Mouse (Mus musculus) hematopoietic stem cell, adult 5-6 weeks (primary cell): Measurements from ENCODE around the gene Olfr545. TPM values are rescaled to one million over a fixed set of nuclear protein-coding genes. Genes with fewer than 3 reads are reported as not detected.

ENCODE experiments used
- ATAC-seq, 2 experiments: fragments of 125-278 bp in 1 of 2; replicated peaks in 1 of 2; 2 replicates each; pipeline ENCODE4 v1.8.0; 2016 to 2017; ENCODE audit warnings: inconsistent platforms in 2 of 2, mild to moderate bottlenecking in 2 of 2, moderate number of reproducible peaks in 2 of 2, low read depth in 1 of 2, moderate TSS enrichment in 1 of 2; ENCODE audit not compliant: low FRiP score in 2 of 2, poor library complexity in 2 of 2, severe bottlenecking in 2 of 2, insufficient read depth in 1 of 2, low TSS enrichment in 1 of 2
- total RNA-seq: library from RNA; stranded (forward); fragments of 172-1452, 232-1000 nt; gene quantifications from 2 replicates; pipeline ENCODE4 v1.2.3, GENCODE M21; 2017

Olfr545 gene
- not detected in 2 replicates for total RNA-seq

DNA sequence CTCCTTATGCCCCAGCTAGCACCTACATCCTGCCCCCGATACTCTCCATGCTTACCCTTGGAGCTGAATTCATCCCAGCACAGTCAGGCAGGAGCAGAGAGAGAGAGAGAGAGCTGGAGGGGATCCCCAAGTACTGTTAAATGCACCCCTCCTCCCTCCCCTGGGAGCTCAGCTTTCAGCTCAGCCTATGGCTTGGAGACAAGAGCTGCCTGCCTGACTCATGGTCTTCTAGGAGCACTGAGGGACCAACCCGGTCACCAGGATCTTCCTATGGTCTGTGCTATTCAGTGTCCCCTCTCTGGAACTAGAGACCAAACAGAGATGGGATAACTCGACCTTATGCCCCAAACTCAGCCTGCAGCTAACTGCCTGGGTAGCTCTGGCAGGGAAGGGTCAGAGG lies at the start of gene Olfr545:
Olfr545 (minus strand) TSS at position 101 of the 400 bp plus-strand sequence.
- no peak for ATAC-seq

GRCm38 (mm10) chr7:102541251-102541650 lies 41.9 kb upstream of the Olfr545 start:
- no peak for ATAC-seq

DNA sequence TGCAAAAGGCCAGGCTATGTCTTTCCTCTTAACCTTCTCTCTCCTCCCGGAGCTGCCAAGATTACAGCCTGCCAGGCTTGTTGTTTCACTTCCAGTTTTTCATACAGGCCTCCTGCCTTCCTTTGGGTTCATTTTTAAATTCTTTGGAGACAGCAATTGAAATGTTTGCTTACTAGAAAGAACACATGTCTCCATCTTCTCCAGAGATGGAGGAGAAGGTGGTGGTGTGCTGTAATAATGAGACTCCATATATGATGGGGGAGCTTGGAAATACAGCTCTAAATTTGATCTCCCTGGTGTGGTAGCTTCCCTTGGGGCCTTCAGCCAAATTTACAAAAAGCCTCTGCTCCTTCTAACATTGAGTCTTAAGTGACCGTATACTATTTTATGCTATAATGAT lies 41.2 kb upstream of the Olfr545 start, which contains the start of gene Olfr548-ps1:
Olfr548-ps1 (plus strand) TSS at position 301 of the 400 bp plus-strand sequence.
- ATAC-seq: no peak

DNA sequence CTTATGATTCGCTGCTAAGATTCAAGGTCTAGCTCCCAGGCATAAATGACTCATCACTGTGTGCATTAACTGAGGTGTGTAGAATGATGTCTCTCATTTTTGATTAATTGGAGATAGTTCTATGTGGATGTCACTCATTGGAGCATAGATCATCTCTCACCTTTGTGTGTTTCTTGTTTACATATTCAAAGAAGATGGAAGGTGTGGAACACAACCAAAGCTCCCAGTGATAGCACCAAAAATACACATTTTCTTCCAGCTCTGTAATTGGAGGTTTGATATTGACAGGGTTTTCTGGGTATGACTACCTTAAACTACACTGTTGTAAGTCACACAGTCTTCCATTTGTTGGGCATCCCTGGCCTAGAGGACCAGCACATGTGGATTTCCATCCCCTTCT lies 35.1 kb upstream of the Olfr545 start, which contains the start of gene Olfr547:
Olfr547 (plus strand) TSS at position 301 of the 400 bp plus-strand sequence.
- no peak for ATAC-seq

- ATAC-seq: no peak
Observed at GRCm38 (mm10) chr7:102529052-102529451, 29.7 kb upstream of the Olfr545 start.

DNA sequence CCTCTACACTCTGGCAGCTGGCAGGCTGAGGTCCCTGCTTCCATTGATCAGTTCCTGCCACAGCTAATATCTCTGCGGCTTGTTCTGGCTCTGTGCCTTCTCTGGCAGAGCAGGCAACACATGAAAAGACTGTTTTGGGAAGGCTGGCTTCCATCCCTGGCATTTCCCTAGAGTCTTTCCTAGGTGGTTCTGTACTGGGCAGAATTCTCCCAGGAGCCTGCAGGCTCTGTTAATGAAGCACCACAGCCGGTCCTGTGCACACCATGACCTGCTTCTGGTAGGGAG lies 17.6 kb upstream of the Olfr545 start:
- no peak for ATAC-seq

GRCm38 (mm10) chr7:102516261-102517050 lies 17.1 kb upstream of the Olfr545 start:
- peak; percentile 35 to 48 for ATAC-seq

DNA sequence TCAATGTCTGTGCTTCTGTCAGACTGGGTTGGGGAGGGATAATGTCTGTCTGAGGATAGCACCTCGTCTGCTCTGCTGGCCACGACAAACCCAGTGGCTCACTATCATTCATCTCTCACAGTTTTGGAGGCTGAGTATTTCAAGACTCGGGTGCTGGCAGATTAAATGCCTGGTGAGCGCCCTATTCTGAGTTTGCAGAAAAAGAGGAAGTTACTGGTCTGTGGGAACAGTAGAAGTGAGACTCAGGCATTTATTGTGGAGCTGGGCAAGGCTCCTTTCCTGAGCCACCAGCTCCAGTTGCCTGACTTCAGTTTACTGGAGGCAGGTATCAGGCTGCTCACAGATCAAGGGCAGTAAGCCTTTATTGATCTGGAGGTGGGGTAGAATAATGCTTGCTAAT lies 14.8 kb upstream of the Olfr545 start:
- ATAC-seq: peak; percentile 57 to 59; a peak in 3 of 4 replicates

DNA sequence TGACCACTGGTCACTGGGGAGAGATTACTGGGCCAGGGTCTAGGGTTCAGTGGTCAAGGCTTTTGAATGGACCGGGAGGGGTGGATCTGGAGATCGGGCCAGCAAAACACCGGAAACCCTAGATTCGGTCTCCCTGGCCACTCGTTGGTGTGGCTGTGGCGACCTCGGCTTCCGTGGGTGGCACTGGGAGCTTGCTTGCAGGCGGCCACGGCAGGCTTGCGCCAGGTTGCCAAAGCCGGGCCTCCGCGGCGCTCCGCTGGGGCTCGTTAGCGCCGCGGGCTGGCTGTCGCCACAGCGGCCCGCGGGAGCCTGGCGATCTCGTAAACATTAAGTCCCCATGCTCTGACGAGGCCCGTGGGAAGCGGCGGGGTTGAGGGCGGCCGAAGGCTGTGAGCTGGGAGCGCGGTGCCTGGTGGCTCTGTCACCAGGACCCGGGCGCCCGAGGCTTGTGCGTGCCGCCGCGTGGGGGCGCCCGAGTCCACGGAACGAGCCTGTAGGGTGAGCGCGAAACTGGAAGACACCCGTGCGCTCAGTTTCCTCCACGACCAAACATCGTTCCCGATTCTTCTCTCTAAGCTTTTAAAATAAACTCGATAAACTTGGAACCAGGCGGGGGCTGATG lies 13.6 kb upstream of the Olfr545 start:
- ATAC-seq: peak; percentile 61 to 62

DNA sequence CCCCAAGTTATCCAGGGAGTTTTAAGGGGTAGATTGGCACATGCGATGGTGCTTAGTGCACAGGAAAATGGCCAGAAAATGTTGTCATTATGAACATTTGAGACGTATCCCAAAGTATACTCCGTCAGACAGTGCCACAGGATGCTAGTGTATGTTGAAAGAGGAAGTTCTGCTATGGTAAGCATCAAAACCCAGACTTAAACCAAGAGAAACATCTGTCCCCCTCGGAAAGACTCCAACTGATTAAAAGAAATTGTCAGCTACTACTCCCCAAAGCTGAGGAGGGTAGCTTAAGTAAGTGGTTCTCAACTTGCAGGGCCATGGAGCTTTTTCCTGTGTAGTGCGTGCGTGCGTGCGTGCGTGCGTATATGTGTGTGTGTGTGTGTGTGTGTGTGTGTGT lies 12.6 kb upstream of the Olfr545 start:
- no peak for ATAC-seq

GRCm38 (mm10) chr7:102509726-102510125 lies 10.4 kb upstream of the Olfr545 start:
- no peak for ATAC-seq

DNA sequence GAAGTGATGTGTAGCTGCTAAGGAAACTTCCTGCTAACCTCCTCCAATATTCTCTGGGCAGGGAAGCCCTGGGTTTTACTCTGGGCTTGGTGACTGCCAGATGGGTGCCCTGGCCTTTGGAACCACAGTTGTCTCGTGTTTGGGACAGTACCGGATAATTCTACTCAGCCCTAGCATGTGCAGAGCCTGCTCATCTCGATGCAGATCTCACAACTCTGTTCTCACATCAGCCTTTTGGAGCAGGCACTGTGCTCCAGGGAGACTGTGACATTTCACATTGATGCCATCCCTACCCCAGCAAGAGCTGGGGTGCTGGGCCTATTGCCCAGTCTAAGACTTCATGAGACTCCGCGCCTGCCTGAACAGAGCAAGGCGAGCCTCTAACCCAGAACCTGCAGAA lies 9.3 kb upstream of the Olfr545 start:
- ATAC-seq: no peak

- ATAC-seq: no peak
Observed at GRCm38 (mm10) chr7:102508066-102508465, 8.7 kb upstream of the Olfr545 start.

DNA sequence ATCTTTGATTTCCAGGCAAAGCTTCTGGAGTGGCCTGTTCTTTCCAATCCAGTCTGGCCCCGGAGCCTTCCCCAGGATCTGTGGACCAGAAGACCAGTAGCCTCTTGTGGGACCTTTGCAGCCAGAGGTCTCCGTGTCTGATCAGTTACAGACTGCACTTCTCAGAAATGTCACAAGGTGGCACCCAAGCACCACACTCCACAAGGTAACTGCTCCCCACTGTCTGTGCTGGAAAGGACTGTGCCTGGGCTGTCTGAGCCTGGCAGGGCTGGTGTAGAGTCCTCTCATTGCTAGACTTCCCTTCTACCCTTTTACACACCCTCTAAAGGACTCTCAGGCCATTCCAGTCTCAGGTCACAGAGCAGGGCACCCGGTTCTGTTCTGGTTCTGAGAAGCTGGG lies 7.5 kb upstream of the Olfr545 start:
- peak; percentile 92 to 95 for ATAC-seq

DNA sequence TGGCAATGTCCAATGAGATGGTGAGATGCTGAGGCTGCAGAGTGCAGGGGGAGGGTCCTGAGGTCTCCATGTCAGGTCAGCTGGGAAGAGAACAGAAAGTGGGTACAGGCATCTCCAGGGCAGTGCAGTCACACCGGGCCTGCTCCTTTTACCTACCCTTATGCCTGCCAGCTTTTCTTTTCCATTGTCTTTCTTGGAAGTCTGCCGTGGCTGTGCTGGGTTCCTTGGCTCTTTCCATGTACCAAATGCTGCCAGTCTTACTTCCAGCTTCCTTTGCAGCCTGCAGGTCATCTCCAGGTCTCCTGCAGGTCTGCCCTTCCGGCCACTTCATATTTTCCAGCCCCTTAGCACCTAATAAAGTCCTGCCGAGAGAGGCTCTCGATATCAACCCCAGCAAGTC lies 2.6 kb upstream of the Olfr545 start:
- ATAC-seq: no peak

DNA sequence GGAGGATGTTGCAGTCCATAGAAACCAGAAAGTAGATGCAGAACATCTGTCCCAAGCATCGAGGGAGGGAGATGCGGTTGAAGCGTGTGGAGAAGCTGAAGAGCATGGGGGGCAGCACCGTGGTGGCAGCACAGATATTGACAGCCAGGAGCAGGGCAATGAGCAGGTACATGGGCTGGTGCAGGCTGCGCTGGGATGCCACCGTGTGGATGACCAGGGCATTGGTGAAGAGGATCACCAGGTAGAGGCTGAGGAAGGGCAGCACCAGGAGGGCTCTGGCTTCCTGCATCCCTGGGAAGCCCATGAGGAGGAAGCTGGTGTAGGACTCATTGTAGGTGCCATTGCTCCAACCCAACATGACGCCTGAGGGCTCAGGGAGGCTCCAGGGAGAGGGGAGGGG lies 5.0 kb downstream of the Olfr545 start:
- peak; percentile 37 to 60; a peak in 1 of 4 replicates for ATAC-seq

GRCm38 (mm10) chr7:102488161-102488560 lies 11.2 kb downstream of the Olfr545 start, which contains the start of gene Olfr544:
Gene Olfr544, minus strand, starts transcription at chr7:102488313.
- no peak for ATAC-seq

- no peak for ATAC-seq
Observed at GRCm38 (mm10) chr7:102486105-102486504, 13.3 kb downstream of the Olfr545 start.

DNA sequence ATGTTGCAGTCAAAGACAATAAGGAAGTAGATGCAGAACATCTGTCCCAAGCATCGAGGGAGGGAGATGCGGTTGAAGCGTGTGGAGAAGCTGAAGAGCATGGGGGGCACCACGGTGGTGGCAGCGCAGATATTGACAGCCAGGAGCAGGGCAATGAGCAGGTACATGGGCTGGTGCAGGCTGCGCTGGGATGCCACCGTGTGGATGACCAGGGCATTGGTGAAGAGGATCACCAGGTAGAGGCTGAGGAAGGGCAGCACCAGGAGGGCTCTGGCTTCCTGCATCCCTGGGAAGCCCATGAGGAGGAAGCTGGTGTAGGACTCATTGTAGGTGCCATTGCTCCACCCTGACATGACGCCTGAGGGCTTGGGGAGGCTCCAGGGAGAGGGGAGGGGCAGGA lies 14.6 kb downstream of the Olfr545 start:
- ATAC-seq: peak in 1 of 2 experiments; percentile 51; a peak in 1 of 4 replicates
